Mouse (Mus musculus) midbrain, embryonic 16.5 days (tissue): ENCODE measurements around the gene Tnfaip8l1. TPM values are rescaled to one million over a fixed set of nuclear protein-coding genes. Genes with fewer than 3 reads are reported as not detected.
A peak's percentile ranks its signal among the peaks of the same experiment; 100 is the strongest.

Experiments
- ATAC-seq: fragments of 200-750 bp; cut with Nextera tagmentation; 2 replicates; pipeline ENCODE4 v1.8.0; 2017; ENCODE audit warnings: moderate TSS enrichment
- H3K27ac ChIP-seq: fragments of 300-500 bp; sonication (generic); 2 replicates; pipeline ENCODE4 v1.5.1; 2014; ENCODE audit warnings: mild to moderate bottlenecking, low read length, mixed read lengths
- H3K27me3 ChIP-seq: fragments of 300-500 bp; sonication (generic); 2 replicates; pipeline ENCODE4 v1.6.1; 2014; ENCODE audit warnings: low read depth, low read length, mixed read lengths; ENCODE audit not compliant: control insufficient read depth, insufficient read depth
- H3K36me3 ChIP-seq: fragments of 300-500 bp; sonication (generic); 2 replicates; pipeline ENCODE4 v1.6.1; 2014; ENCODE audit warnings: mild to moderate bottlenecking, low read length, moderate library complexity, mixed read lengths; ENCODE audit not compliant: control insufficient read depth, insufficient read depth
- H3K4me1 ChIP-seq: fragments of 300-500 bp; sonication (generic); 2 replicates; pipeline ENCODE4 v1.6.1; 2014; ENCODE audit warnings: mild to moderate bottlenecking, low read length, mixed read lengths; ENCODE audit not compliant: control insufficient read depth, insufficient read depth
- H3K4me2 ChIP-seq: fragments of 300-500 bp; sonication (generic); 2 replicates; pipeline ENCODE4 v1.6.1; 2014; ENCODE audit warnings: mild to moderate bottlenecking, low read length, mixed read lengths
- H3K4me3 ChIP-seq: fragments of 300-500 bp; sonication (generic); 2 replicates; pipeline ENCODE4 v1.5.1; 2014; ENCODE audit warnings: low read depth, mild to moderate bottlenecking, low read length, moderate library complexity, mixed read lengths
- H3K9ac ChIP-seq: fragments of 300-500 bp; sonication (generic); 2 replicates; pipeline ENCODE4 v1.6.1; 2014; ENCODE audit warnings: low read depth, low read length, mixed read lengths
- H3K9me3 ChIP-seq: fragments of 300-500 bp; sonication (generic); replicated peaks from 2 replicates; pipeline ENCODE4 v1.6.1; 2014; ENCODE audit warnings: mild to moderate bottlenecking, low read length, mixed read lengths; ENCODE audit not compliant: control insufficient read depth, poor library complexity, severe bottlenecking
- WGBS: fragments of 180-500 bp; shearing (Covaris S2); extraction: QIAGEN DNeasy Blood & Tissue Kit; methylation state at CpG from one replicate; pipeline ENCODE4 v1.1.7; 2014; 5-methylcytosine and 5-hydroxymethylcytosine counted together
- polyA plus RNA-seq: library from polyadenylated mRNA; unstranded; fragments of >200 nt; fragmentation: Nextera tagmentation; extraction: Ambion mirVana; gene quantifications from 2 replicates; pipeline ENCODE4 v1.2.1, GENCODE M21; 2015

Gene Tnfaip8l1
- polyA plus RNA-seq, 1 experiment from 2014 or later: 10.8 TPM

GRCm38 (mm10) chr17:56165671-56166070, 3.4 kb downstream of the Tnfaip8l1 start:
- H3K27me3 ChIP-seq: peaks cover 4% of the 10 kb centered on the region
- H3K4me2 ChIP-seq: no peak overlapping the region
- 38% methylated on average over 11 of the region's 11 CpGs for WGBS
- H3K9me3 ChIP-seq: no peaks in the 10 kb centered on the region
- no peaks in the 10 kb centered on the region for H3K36me3 ChIP-seq
- no peak overlapping the region for H3K9ac ChIP-seq
- peaks cover 17% of the 10 kb centered on the region for H3K4me1 ChIP-seq
- H3K27ac ChIP-seq: peak overlapping the region; percentile 60; the same call in 1 of the 2 replicates
- no peak overlapping the region for H3K4me3 ChIP-seq
- ATAC-seq: no peak

DNA sequence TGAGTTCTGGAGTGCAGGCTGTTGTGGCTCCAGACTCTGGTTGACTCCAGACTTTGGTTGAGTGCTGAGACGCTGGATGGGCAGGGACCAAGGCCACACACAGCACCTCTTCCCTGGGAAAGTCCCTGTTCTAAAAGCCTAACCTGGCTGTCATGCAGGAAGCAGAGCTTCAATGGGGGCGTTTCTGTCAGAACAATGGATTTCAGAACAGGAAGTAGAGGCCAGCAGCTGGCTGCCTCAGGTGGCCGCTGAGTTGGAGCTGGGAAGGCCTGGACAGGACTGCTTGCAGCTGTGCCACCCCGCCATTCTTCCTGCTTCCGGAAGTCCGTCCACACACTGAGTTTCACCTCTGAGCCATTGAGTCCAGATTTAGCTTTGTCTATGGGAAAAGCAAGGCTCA, 7.6 kb downstream of the Tnfaip8l1 start:
- Histone ChIP-seq H3K9me3 (no peaks in the 10 kb centered on the region), H3K4me1 (peaks cover 6% of the 10 kb centered on the region; the same call in 1 of the 2 replicates), H3K27ac (no peak overlapping the region), H3K36me3 (0 out of 2 replicates have a peak, but pooled peaks cover under 1% of the 10 kb centered on the region), H3K4me3 (no peak overlapping the region), H3K27me3 (no peaks in the 10 kb centered on the region), H3K9ac (no peak overlapping the region; the same call in 1 of the 2 replicates), H3K4me2 (no peak overlapping the region)
- WGBS: 64% methylated on average over 6 of the region's 6 CpGs
- ATAC-seq: no peak

DNA sequence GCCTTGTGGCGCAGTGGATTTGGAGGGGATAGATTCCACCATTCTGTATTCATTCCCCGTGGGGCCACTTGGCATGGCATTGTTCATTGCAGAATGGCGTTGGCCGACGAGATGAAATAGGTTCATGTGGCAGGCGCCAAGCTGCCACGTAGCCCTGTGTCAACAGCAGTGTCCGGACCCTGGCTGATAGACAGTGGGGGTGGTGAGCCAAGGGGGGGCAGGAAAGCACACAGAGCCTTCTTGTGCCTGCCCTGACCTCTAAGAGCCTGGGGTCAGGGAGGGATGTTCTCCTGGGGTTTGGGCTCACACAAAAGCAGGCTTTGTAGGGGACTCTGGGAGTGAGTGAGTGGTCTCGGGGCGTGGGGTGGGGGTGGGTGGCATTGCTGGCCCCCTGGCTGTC, 8.4 kb downstream of the Tnfaip8l1 start:
- Histone ChIP-seq H3K36me3 (0 out of 2 replicates have a peak, but pooled peaks cover 4% of the 10 kb centered on the region), H3K4me1 (peaks cover 4% of the 10 kb centered on the region; the same call in 1 of the 2 replicates), H3K4me3 (no peak overlapping the region), H3K9me3 (no peaks in the 10 kb centered on the region), H3K27ac (no peak overlapping the region), H3K27me3 (no peaks in the 10 kb centered on the region), H3K9ac (no peak overlapping the region), H3K4me2 (no peak overlapping the region)
- WGBS: 26% methylated on average over 10 of the region's 10 CpGs
- peak; percentile 22; the same call in 1 of the 2 replicates for ATAC-seq

DNA sequence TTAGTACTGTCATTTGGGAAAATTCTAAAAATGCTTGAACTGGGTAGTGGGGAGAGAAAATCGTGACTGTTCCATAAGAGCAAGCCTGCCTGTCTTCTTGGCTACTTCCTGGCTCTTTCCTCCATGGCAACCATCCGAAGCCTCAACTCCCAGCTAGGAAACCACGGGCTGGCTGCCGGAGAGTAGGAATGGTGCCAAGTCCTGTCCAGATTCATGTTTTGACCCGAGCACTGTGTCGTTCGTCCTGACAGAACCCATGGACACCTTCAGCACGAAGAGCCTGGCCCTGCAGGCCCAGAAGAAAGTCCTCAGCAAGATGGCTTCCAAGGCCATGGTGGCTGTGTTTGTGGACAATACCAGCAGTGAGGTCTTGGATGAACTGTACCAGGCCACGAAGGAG, 9.2 kb downstream of the Tnfaip8l1 start:
- H3K9ac ChIP-seq: no peak overlapping the region
- 0 out of 2 replicates have a peak, but pooled peaks cover 4% of the 10 kb centered on the region for H3K36me3 ChIP-seq

DNA sequence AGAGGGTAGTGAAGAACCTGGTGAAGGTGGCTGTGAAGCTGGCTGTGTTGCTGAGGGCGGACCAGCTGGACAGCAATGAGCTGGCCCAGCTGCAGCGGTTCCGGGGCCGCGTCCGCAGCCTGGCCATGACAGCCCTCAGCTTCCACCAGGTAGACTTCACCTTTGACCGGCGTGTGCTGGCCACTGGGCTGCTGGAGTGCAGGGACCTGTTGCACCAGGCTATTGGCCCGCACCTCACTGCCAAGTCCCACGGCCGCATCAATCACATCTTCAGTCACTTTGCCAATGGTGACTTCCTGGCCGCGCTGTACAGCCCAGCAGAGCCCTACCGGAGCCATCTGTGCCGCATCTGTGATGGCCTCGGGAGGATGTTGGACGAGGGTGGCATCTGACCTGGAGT, 9.6 kb downstream of the Tnfaip8l1 start:
- 97% methylated on average over 17 of the region's 17 CpGs for WGBS
- ATAC-seq: no peak
- no peak overlapping the region for H3K4me2 ChIP-seq

More for the DNA sequence above, 9.2 kb downstream of the Tnfaip8l1 start:
- no peak overlapping the region for H3K27ac ChIP-seq
- H3K9me3 ChIP-seq: no peaks in the 10 kb centered on the region
- no peak overlapping the region for H3K4me2 ChIP-seq
- WGBS: 79% methylated on average over 9 of the region's 9 CpGs
- no peak for ATAC-seq
- H3K27me3 ChIP-seq: no peaks in the 10 kb centered on the region
- no peak overlapping the region for H3K4me3 ChIP-seq
- H3K4me1 ChIP-seq: peaks cover 4% of the 10 kb centered on the region; the same call in 1 of the 2 replicates

DNA sequence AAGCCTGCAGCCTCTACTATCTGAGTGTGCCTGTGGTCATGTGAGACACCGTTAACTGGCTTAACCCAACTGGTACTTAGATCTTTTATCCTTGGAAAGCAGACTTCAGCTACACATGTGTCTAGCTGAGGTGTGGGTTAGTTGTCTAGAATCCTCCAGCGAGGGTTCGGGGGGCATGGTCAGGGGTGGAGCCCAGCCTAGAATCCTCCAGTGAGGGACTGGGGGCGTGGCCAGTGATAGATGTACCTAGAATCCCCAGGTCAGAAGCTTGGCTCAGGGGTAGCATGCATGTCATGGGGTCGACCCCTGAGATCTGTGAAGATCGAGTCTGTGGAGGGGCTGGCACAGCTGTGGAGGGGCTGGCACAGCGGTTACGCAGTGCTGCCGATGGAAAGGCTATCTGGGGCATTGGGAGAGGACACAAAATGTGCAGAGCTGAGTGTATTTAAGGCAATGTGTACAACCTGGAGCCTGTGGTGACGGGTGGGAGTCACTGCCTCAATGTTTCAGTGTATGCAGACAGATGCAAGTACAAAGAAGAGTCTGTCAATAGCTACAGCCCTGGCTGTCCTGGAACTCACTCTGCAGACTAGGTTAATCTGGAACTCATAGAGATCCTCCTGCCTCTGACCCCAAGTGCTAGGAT, 11.2 kb downstream of the Tnfaip8l1 start:
- H3K27ac ChIP-seq: no peak overlapping the region
- 0 out of 2 replicates have a peak, but pooled peaks cover 10% of the 10 kb centered on the region for H3K36me3 ChIP-seq
- no peak overlapping the region for H3K4me2 ChIP-seq
- peaks cover 4% of the 10 kb centered on the region; the same call in 1 of the 2 replicates for H3K4me1 ChIP-seq
- no peaks in the 10 kb centered on the region for H3K9me3 ChIP-seq
- H3K9ac ChIP-seq: no peak overlapping the region
- WGBS: 65% methylated on average over 10 of the region's 10 CpGs
- no peak overlapping the region for H3K4me3 ChIP-seq
- H3K27me3 ChIP-seq: no peaks in the 10 kb centered on the region
- ATAC-seq: no peak

More for the DNA sequence above, 9.6 kb downstream of the Tnfaip8l1 start:
- H3K36me3 ChIP-seq: 0 out of 2 replicates have a peak, but pooled peaks cover 4% of the 10 kb centered on the region
- no peak overlapping the region for H3K27ac ChIP-seq
- H3K4me3 ChIP-seq: no peak overlapping the region
- H3K27me3 ChIP-seq: no peaks in the 10 kb centered on the region
- H3K4me1 ChIP-seq: peaks cover 4% of the 10 kb centered on the region; the same call in 1 of the 2 replicates
- H3K9me3 ChIP-seq: no peaks in the 10 kb centered on the region
- no peak overlapping the region for H3K9ac ChIP-seq

DNA sequence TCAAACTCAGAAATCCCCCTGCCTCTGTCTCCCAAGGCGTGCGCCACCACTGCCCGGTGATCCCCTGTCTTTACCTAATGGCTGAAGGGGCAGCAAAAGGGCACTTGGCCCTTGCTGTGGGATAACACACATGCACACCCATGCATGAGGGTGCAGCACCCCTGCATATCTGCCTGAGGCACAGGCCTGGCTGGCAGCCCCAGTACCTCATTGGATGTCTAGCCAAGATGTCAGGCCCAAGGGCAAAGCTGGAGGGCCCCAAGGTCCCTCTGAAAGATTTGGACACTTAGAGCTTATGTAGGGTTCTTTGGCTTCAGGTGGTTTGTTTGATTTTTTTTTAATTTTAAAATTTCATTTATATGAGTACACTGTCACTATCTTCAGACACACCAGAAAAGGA, 13.1 kb downstream of the Tnfaip8l1 start:
- no peak for ATAC-seq
- Histone ChIP-seq H3K9ac (no peak overlapping the region), H3K27ac (no peak overlapping the region), H3K4me3 (no peak overlapping the region), H3K9me3 (no peaks in the 10 kb centered on the region), H3K4me2 (no peak overlapping the region), H3K27me3 (no peaks in the 10 kb centered on the region), H3K4me1 (peaks cover 1% of the 10 kb centered on the region; the same call in 1 of the 2 replicates), H3K36me3 (peaks cover 15% of the 10 kb centered on the region)
- 98% methylated on average over 3 of the region's 3 CpGs for WGBS

GRCm38 (mm10) chr17:56182975-56183657, 20.8 kb downstream of the Tnfaip8l1 start:
- Histone ChIP-seq H3K4me1 (peaks cover 7% of the 10 kb centered on the region), H3K9me3 (no peaks in the 10 kb centered on the region), H3K27ac (peak overlapping the region; percentile 74), H3K4me3 (peak overlapping the region; percentile 64), H3K27me3 (no peaks in the 10 kb centered on the region), H3K4me2 (peak overlapping the region; percentile 91), H3K9ac (peak overlapping the region; percentile 76), H3K36me3 (peaks cover 23% of the 10 kb centered on the region)
- ATAC-seq: peak; percentile 41
- WGBS: 3% methylated on average over 14 of the region's 14 CpGs

DNA sequence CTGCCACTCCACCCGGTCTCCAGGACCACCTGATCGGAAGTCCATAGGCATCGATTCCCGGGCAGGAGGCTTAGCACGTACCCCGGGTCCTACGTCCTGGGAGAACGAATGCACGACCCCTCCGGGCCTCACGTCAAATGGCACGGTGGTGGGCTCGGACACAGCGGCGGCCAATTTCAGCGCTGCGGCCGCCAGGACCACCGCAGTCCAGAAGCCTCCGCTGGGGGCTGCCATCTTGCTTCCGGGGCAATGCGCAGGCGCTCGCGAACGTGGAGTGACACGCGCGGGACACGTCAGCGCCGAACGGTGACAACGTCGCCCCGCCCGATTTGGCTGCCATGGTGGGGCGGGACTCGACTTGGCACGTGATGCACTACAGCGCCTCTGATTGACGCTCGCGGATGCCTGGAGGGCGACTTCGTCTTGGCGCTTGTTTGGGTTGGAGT, 21.4 kb downstream of the Tnfaip8l1 start, which contains the start of gene Mydgf:
Mydgf (minus strand) TSS at position 263 of the 446 bp plus-strand sequence.
- Histone ChIP-seq H3K4me1 (peaks cover 7% of the 10 kb centered on the region), H3K4me3 (peak within 1 kb of the TSS; percentile 64), H3K4me2 (peak within 1 kb of the TSS; percentile 91), H3K9ac (peak within 1 kb of the TSS; percentile 76), H3K27ac (peak within 1 kb of the TSS; percentile 74), H3K9me3 (no peaks in the 10 kb centered on the region), H3K36me3 (peaks cover 27% of the 10 kb centered on the region), H3K27me3 (no peaks in the 10 kb centered on the region)
- WGBS: under 1% methylated on average over 47 of the region's 47 CpGs
- peak; percentile 95 for ATAC-seq
